Mouse (Mus musculus) lung, postnatal 4 days (tissue): ENCODE measurements at regions not wholly inside any gene's neighbourhood (a gene's known extent, or its start where the extent isn't known, plus 50 kb on each side); places are given as distances from the start of the nearest gene placed in this dataset.
A peak's percentile ranks its signal among the peaks of the same experiment; 100 is the strongest.
"Not testable (repeated sequence)": the region's sequence is repeated elsewhere in the genome, so short reads cannot be mapped to it uniquely, and the experiment has no call there.

Experiments used
- DNase-seq, 2 experiments: peaks; one replicate each; pipeline ENCODE4 v3.0.0; 2021

DNA sequence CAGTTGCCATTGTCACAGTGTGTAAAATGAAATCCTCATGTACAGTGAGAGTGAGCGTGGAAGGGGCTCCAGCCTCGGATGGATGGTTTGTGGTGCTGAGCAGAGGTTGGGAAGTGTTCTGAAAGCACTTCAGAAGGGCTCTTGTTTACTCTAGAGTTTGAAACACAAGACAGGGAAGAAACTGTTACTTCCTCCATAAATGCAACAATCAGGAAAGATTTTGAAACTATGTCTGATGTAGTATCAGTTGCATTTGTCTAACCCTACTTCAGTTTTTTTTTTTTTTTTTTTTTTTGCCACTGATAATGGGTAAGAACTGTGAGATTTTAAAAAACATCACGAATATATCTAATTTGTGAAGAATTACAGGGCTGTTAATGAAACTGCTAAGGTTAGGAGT lies 281.5 kb downstream of the Hace1 start:
- no peak for DNase-seq

DNA sequence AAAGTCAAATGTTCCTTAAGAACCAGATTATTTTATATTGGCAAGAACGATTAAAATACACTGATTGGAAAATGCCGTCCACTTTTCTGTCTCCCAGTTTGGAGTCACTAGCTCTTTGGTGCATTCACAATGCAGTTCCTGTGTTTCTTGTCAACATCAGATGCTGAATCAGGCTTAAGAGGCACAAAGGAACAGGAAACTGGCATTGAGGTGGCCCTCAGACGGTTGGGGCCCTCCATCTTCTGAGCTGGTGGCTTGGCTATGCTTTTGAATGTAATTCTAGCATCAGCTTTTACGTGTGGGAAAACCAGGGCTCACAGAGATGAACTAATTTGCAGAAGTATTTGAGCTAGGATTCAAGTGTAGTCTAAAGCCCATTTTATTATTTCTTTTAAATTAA lies 282.3 kb downstream of the Hace1 start:
- DNase-seq: no peak

DNA sequence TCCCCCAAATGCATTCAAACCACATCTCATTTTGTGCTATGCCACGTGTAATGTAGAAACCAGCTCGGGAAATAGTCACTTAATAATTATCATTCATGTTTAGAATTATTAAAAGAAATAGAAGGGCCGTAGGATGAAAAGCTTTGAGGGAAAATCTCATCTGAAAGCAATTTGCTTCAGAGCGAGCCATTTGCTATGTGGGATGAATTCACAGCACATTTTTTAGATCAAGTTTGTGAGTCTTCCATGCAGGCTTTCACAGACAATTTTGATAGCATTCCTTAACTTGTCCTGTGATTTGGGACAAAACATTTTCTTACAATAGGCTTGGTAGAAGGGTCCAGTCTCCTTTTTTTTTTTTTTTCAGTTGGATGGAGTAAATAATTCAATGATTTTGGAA lies 283.1 kb downstream of the Hace1 start:
- no peak for DNase-seq

DNA sequence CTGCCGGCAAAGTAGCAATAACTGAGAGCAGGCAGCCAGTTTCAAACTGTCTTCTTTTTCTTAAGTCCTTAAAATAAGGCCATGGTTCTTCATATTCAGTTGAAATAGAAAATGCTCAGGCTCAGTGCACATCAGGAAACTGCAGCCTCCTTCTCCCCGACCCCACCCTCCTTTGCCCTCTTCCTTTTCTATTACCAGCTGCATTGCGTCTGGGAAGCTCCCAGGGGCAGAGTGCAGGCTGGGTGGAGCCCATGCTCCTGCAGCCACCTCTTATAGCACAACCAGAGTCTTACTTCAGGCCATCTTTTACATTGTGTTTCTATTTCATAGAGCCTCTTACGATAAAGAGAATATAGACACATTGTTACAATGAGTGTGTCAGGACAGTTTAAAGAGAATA lies 288.2 kb downstream of the Hace1 start:
- no peak for DNase-seq

DNA sequence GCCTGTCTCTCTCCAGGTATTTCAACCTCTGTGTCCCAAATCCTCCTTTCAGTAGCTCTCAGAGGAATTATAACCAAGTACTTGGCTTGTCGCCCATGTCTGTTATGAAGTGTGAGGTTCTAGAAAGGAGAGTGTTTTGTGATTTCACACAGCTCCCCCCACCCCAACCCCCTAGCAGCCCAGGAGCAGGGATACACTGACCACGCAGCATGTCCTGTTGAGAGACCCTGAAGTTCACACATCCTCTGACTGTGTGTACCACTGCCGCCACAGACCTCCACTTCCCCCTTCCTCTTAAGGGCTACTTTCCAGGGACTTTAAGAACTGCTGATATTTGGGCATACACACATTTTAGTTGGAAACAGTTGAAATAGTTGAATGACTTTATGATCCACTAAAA lies 289.2 kb downstream of the Hace1 start:
- DNase-seq: no peak

DNA sequence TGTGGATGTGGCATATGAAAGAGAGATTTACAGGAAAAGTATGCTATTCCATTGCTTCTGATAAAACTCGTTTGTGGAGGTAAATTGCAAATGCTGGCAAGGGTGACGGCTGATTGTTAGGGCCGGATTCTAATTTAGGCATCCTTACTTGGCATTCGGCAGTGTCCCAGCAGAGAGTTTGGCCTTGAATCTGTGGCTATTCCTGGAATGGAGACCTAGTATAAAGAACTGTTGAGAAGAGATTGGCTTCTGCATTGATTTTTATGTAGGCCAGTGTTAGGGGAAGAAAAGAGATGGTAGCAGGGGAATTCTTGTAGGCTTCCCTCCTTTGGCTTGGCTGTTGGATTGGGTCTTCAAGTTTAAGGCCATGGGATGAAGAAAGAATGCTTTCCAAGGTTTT lies 293.4 kb downstream of the Hace1 start:
- no peak for DNase-seq

DNA sequence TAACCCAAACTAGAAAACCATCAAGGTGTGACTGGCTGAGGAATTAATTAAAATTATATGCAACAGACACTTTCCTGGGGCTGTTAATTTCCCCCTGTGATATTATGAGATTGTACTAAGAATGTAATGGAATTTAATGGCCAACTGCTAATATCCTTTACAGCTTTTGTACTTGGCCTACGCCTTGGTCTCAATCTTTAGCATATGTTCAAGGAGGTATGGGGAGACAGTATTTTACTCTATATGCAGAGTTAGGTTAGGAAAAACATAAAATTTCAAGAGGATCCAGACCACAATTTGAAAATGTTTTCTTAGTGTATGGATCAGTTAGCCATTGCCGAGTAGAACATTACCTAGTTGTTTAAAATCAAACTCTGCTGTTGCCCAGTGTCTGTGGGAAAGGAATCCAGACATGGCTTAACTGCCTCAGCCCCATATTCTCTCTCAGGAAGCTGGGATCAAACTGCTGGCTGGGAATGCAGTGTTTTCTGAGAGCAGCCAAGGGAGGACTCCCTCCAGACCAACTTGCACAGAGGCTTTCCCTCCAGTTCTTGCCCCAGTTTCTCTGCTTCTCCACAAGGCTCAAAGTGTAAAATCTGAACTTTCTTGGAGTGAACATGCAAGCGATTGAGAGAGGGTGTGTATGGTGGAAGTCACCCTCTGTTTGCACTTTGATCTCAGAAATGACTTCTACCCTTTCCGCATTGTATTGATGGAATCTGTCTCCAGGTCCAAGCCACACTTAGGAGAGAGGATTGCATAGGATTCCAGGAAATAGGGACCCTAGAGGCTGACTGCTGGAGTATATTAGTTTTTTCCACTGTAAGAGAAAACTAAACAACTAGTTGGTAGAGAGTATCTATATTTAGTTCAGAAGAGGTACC lies 294.6 kb downstream of the Hace1 start:
- no peak for DNase-seq

DNA sequence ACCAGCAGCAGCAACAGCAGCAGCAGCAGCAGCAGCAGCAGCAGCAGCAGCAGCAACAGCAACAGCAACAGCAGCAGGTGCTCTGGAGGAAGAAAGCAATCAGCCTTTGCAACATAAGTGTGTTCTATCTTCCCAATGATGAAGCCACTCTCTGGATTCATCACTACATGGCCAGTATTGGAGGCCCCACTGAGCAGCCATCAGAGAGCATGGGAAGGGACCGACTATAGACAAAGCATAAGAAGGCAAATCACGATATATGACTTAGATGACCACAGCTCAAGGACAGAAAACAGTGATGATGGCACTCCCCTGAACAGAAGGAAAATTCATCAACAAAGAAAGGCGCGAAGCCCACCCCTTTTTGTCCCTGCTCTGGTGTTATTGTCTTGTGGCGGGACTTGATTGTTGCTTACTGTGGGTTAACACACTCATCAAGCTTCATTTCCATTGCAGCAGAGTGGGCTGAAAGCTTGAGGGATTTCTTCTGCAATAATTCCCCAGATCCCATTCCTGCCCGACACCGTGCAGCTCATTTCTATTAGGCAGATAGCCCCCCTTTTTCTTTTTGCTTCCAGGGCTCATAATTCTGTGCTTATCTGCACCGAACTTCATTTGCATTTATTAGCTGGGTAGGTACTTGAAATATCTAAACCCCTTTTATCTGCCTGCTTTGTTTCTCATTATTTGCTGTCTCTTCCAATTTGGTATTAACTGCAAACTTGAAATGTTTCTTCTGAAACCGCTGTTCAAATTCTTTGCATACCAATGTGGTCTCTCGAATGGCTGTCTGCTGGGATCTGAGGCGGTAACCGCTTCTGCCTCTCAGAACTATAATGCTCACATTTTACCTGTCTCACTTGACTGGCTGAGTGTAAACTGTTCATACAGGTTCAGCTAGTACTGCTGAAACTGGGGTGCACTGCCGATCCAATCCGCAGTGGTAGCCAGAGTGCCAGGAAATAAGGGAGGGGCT lies 296.5 kb downstream of the Hace1 start:
- DNase-seq: no peak

DNA sequence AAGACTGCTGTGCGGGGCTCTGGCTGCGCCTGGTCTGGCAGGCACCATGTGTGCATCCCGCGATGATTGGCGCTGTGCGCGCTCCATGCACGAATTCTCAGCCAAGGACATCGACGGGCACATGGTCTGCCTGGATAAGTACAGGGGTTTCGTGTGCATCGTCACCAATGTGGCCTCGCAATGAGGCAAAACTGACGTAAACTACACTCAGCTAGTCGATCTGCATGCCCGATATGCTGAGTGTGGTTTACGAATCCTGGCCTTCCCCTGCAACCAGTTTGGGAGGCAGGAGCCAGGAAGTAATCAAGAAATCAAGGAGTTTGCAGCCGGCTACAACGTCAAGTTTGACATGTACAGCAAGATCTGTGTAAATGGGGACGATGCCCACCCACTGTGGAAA lies 297.7 kb downstream of the Hace1 start:
- DNase-seq: not testable (repeated sequence)

DNA sequence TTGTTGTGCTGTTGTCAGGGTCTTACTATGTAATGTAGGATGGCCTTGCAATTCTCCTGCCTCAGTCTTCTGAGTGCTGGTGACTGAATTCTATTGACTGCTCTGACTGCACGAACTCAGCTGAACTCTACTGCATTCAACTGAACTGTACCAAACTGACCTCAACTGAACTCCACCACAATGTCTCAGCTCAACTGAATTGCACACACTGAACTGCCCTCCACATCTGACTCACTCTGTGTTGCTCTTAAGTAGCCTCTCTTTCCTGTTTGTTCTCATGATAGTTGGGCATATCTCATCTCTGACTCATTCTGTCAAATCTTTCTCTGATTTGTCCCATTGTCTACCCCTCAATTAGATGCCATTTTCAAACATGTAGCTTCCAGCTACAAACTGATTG lies 306.1 kb downstream of the Hace1 start:
- no peak for DNase-seq

DNA sequence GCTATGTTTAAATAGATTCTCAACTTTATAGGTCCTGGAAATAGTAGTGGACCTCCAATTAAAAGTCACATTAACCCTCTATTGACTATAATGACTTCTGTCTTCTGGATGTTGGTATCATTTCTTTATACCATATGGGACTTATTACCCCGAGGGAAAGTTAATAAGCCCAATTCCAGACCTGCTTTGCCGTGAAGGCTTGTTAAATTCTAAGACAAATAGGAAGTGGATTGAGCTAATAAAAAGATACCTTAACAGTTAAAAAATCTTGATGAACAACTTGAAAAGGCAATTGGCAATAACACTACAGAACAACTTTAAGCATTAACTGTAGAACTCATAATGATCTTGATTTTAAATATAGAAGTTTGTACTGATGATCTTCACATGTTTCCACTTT lies 309.0 kb downstream of the Hace1 start:
- no peak for DNase-seq

DNA sequence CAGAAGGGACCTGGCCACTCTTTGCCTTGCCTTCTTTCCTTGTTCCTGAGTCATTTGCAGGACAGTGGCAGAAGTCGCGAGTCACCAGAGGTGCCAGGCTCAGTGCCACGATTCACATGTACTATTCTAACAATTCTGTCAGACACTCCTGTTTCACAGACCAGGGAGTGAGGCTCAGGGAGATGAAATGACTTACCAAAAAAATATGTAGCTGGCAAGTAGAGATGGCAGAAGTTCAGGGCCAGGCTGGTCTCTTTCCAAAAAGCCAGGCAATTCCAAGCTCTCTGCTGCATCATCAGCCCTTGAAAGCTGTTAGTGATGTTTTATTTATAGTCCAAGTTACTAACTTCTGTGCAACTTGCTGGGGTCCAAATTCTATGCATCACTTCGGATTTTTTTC lies 311.2 kb downstream of the Hace1 start:
- DNase-seq: peak; percentile 15 to 45

DNA sequence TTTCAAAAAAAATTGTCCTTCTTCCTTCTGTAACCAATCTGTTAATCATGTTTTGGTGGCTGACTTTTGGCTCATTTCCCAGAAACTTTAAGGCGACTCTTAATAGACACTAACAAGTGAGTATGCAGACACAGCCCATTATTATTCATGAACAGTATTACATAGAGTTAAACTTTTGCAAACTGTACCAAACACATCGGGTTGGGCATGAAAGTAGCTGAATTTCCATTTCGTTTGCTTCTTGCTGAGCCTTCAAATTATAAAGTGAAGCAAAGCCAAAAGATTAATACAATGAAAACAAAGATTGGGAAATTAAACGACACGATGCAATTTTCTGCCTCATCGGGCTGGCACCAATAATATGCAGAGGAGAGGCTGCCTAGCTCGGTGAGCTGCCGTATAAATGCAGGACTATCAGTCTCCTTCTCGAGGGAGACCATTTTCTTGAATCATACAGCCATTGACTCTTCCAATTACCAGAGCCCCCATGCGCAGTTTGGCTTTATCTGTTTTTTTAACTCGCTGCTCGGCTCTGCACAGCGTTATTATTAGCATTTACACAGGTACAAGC lies 311.8 kb downstream of the Hace1 start:
- no peak for DNase-seq

DNA sequence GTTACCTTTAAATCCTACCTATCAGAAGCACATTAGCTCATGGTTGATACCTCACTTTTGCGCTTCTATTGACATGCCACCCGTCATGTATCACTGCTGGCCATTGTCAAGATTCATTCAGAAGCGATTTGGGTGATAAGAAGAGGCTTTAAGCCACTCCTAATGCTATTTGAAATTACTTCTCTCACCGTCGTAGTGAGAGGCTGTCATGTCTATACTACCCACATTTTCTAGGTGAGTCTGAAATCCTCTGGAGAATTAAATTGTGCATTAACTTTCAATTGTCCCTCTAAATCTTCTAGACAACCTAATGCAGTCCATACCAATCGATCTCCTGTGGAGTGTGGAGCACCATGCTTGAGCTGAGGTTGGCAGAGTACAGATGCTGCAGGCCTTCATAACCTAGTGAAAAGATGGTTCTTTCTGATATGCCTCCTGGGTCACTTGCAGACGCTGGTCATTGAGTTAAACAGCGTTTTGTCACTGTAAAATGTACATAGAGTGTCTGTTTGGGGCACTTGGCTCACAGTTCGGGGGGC lies 312.5 kb downstream of the Hace1 start:
- DNase-seq: no peak

DNA sequence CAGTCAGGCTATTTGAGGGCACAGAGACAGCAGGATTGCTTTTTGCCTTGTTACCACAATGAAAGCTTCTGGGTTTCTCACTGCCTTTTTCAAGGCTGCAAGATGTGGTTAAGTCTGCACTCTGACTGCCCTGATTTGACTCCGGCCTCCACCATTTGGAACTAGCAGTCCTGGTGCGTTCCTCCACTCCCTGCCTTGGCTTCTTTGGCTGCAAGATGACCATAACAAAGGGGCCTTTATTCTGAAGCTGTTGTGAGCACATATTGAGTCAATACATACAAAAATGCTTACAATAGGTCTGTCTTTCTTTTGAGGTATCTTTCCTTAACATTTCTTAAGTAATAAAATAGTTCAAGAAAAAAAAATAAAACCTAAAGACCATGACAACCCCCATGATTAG lies 314.8 kb downstream of the Hace1 start:
- no peak for DNase-seq

DNA sequence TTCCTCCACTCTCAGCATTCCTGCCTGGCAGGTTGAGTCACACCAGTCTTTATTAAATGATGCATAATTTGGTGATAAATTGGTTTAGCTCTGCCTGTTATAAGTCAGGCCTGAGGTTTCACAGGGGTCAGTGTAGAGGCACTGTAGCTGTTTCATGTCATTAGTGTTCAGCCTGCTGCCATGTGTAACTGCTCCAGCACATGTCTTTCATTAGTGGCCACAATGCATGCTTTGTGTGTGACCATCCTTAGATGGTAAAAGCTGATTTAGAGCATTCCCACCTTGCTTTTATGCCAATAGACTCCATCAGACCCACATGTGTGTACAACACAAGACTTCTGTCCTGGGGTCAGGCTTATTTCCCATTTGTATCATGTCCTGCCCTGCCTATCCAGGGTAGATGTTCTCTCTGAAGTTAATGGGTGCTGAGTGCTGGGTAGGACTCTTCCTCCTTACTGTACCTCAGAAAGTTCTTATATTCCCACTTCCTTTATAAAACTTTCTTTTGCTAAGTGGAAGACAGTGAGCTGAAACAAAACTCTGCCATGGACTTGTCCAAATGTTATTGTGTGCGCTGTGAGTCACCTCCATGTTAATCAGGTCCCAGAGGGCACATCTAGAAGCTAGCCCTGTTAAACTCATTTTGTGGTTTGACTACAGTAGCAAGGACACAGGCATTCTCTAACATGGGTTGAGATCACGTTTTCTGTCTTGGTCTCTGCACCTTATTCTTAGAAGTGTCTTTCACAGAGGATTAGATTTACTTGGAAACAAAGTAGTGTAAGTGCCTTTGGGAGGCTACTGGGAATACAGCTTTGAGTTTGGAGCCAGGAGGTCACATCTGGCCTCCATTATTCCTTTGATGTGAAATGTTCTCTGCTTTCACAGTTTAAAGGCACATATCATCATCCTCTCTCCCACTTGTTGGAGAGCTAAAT lies 316.5 kb downstream of the Hace1 start:
- no peak for DNase-seq

DNA sequence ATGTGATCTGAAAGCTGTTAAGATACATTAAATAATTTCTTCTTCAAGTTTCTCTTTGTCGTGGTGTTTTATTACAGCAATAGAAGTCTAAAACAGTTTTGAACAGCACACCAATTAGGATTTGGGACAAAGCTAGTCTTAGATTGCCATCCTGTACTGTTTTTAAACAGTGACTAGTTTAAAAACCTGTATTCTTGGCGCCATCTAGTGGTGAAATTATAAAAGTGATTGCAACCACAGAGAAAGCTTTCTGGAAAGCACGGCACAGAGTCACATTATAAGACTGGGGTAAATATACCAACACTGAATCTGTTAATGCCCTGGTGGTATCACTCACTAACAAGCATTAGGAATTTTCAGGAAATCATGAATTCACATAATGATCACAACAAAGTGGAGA lies 339.3 kb downstream of the Hace1 start:
- DNase-seq: no peak

DNA sequence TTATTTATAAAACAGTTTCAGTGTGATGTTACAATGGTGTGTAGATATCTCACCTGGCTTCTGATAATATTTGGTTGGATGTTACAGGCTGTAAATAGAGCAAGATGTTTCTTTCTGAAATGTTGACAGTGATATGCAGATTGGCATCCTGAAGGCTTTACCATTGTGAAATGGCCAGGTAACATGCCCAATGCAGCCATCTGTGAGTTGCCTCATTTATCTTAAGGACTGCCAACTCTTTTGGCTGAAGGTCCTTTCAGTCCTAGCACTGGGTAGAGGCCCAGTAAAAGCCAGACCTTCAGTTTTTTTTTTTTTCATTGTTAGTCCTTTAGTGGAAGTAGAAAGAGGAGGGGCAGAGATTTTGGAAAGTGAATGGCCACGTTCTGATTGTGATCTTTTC lies 348.1 kb downstream of the Hace1 start:
- DNase-seq: no peak

DNA sequence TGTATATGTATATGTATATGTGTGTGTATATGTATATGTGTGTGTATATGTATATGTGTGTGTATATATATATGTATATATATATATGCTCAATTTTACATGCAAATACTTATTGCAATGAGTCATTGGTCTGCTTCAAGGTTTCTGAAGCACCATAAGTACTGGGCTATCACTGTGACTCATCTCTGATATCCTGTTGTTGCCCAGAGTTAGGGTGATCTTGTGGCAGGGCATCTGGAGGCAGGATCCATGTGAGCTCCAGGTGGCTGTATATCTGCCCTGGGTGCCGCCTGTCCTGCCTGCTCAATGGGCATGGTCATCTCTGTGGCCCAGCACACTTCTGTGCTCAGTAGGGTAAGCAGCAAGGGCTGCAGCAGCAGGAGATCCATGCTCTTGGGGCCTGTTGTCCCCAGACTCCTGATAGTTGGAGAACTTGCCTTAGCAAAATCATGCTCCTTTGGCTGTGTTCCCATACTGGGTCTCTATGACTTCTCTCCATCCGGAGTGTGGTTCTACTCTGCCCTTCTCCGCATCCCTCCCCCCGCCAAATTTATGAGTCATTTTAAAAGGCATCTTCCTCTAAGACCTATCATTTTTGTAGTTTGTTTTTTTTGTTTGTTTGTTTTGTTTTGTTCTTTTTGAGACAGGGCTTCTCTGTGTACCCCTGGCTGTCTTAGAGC lies 356.1 kb downstream of the Hace1 start:
- no peak for DNase-seq

DNA sequence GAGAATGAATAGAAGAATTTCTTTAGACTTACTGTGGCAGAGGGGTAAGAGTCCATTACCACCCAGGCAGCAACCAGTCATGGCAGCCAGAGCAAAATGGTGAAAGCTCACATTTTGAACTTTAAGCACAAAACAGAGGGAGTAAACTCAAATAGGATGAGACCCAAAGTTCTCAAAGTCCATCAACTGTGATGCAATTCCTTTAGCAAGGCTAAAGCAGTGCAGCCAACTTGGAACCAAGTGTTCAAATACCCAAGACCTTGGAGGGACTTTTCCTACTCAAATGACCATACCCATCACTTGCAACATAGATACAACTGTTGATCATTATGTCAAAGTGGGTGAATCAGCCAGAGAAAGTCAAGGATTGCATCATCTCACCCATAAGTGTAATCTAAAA lies 380.1 kb downstream of the Hace1 start:
- no peak for DNase-seq

DNA sequence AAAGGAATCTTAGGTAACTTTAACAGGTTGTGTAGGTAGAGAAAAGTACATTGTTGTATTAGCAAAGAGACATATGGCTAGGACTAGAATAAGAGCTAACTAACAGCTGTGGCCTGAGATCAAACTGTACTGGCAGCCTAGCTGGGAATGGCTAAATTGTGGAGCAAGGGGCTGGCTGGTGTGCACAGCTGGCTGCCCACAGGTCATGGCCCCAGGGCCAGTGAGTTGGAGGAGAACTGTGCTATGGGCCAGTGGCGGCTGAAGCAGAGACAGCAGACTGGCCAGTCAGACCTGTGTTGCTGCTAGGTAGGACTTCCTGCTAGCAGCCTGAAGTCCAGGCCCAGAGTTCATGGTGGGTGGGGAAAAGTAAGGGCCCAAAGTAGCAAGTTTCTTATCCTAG lies 394.6 kb downstream of the Hace1 start:
- DNase-seq: no peak
